Mouse (Mus musculus) embryonic fibroblast, embryonic 13.5 days (primary cell): ENCODE results near the gene Mybpc2. TPM values are rescaled to one million over a fixed set of nuclear protein-coding genes. Genes with fewer than 3 reads are reported as not detected.

ENCODE experiments used
- H3K27ac ChIP-seq: 2 replicates; pipeline ENCODE4 v1.5.1; 2012; ENCODE audit warnings: low read length, control low read depth, inconsistent platforms; ENCODE audit not compliant: insufficient read depth
- H3K4me1 ChIP-seq: 2 replicates; pipeline ENCODE4 v1.6.1; 2011; ENCODE audit warnings: low read length; ENCODE audit not compliant: control insufficient read depth, insufficient read depth
- H3K4me3 ChIP-seq: 2 replicates; pipeline ENCODE4 v1.5.1; 2011; ENCODE audit warnings: mild to moderate bottlenecking, control low read depth, low read length; ENCODE audit not compliant: insufficient read depth
- CTCF ChIP-seq: IDR thresholded peaks from 2 replicates; pipeline ENCODE4 v1.5.1; 2011; ENCODE audit warnings: mild to moderate bottlenecking, control low read depth, low read length, moderate library complexity, borderline replicate concordance; ENCODE audit not compliant: insufficient read depth
- POLR2A ChIP-seq: IDR thresholded peaks from 2 replicates; pipeline ENCODE4 v1.6.1; 2011; ENCODE audit warnings: low read depth, mild to moderate bottlenecking, control low read depth, low read length, moderate library complexity
- polyA plus RNA-seq: library from polyadenylated mRNA; stranded (reverse); fragments of >200 nt; gene quantifications from 2 replicates; pipeline ENCODE4 v1.2.4, GENCODE M21; 2011; ENCODE audit warnings: low read depth; ENCODE audit not compliant: missing spikeins, insufficient read length

Mybpc2 gene
- polyA plus RNA-seq, 1 experiment, result not detected

DNA sequence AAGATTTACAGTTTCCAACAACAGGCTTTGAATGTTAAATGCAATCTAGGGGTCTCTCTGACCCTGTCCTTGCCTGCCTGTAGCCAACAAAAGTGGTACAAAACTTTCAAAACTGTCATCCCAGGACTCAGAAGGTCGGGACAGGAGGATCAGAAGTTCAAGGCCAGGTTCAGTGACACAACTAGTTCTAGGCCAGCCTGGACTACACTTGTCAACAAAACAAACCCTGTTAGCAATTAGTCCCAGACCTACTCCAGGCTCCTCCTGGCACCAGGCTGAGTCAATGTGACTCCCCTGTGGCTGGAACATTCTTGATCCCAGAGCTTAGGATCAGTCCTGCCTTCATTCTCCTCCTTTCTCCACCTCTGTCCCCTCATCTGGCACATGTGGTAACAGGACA is 25.5 kb downstream of the Mybpc2 start:
- TF ChIP-seq POLR2A, result no peak
- TF ChIP-seq CTCF, result no peak
- H3K4me3 ChIP-seq, result no peak overlapping the region
- H3K27ac ChIP-seq, result no peak overlapping the region
- H3K4me1 ChIP-seq, result peaks cover 6% of the 10 kb centered on the region; the same call in 1 of the 2 replicates

DNA sequence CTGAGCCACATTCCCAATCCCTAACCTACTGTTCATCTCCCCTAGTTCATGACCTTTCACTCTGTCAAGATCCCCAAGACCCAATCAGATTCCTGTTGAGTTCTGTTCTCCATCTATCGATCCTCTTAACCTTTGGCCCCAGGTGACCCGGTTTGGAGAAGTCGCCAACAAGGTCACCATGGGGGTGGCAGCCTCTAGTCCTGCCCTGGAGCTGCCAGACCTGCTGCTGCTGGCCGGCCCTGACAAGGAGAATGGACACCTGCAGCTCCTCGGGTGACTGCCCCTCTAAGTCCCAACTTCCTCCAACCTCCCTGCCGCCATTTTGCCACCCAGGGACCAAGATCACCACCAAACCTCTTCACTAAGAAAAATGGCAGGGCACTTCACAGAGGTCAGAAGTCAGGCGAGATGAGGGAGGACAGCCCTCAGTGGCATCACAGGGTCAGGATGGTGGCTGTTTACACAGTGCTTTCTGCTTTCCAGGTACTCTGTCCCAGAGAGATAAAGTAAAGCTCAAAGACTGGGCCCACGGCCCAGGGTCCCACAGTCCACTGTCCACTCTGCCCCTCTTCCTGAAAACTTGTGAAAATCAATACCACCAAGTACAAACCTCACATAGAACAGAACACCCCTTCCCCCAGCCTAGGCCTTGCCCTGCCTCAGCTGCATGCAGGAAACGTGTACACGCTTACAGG is 26.9 kb downstream of the Mybpc2 start:
- TF ChIP-seq CTCF (no peak), POLR2A (no peak)
- Histone ChIP-seq H3K4me3 (peak overlapping the region; percentile 78), H3K27ac (no peak overlapping the region), H3K4me1 (peaks cover 6% of the 10 kb centered on the region; the same call in 1 of the 2 replicates)

DNA sequence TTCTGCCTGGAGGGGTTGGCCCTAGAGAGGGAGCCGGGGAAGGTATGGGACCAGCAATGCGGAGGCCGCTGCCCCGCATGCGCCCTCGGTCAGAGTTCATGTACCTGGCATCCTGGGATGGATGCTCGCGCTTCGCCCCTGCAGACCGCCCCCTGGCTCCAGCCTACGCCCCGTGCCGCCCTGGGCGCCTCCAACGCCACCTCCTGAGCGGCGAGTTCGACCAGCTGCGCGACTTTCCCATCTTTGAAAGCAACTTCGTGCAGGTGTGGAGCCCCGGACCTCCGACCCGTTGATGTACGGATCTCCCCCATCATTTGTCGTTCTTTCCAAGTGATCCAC is 27.7 kb downstream of the Mybpc2 start:
- Histone ChIP-seq H3K27ac (no peak overlapping the region; the same call in 1 of the 2 replicates), H3K4me1 (peaks cover 6% of the 10 kb centered on the region; the same call in 1 of the 2 replicates), H3K4me3 (peak overlapping the region; percentile 78)
- TF ChIP-seq POLR2A, result no peak
- TF ChIP-seq CTCF, result no peak

DNA sequence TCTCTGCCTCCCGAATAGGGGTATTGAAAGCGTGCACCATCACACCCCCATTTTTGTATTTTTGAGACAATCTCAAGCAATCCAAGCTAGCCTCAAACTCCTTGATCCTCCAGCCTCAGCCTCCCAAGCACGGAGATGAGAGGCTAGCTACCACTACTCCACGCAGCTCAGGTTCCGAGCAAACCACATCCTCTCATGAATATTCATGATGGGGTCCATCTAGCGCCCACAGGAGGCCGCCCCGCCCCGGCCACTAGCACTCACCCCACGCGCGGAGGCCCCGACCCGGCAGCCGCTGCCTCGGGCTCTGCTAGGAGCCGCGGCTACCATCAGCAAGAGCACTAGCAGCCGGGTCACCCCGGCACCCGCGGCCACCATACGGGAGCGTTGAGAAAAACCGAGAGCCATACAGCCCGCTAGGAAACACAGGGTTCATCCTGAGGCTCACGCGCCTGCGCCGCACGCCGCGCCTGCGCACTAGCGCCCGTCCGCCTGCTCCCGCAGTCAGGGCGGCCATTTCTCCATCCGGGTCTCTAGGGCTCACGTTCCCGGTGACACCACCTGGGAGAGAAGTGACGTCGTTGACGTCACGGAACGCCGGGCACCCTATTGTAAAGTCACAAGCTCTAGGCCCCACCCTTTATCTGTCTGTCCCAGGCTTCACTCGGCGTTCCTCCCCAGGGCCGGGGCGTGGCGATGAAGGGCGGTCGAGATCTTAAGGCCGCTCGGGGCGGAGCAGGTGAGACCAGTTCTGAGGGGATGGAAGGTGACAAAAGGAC is 28.3 kb downstream of the Mybpc2 start, which contains the start of the genes Emc10 and Fam71e1:
Gene Emc10, minus strand, starts transcription at position 538 of the 779 bp plus-strand sequence.
Gene Fam71e1, plus strand, starts transcription at position 590 of the 779 bp plus-strand sequence.
- peak; percentile 74 for TF ChIP-seq POLR2A
- no peak for TF ChIP-seq CTCF
- Histone ChIP-seq H3K4me3 (peak within 1 kb of the TSS; percentile 78), H3K4me1 (peaks cover 6% of the 10 kb centered on the region; the same call in 1 of the 2 replicates), H3K27ac (peak within 1 kb of the TSS; percentile 73)

DNA sequence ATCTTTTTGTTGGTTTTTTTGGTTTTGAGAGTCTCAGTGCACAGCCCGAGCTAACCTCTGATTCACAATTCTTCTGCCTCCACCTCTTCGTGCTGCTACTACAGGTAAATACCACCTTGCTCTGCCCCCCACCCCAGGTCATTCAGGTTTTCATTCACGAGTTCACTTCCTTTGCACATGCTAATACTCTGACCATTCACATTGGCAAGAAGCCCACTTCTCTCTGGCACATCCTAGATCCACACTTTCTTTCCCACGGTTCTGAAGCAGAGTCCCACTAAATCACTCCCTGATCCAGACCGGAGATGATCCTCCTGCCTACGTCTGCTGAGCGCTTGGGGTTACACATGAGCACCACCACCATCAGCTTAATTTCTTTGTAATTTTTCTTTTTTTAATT is 29.4 kb downstream of the Mybpc2 start:
- Histone ChIP-seq H3K4me3 (peak overlapping the region; percentile 59), H3K27ac (no peak overlapping the region), H3K4me1 (peaks cover 6% of the 10 kb centered on the region; the same call in 1 of the 2 replicates)
- TF ChIP-seq CTCF (no peak), POLR2A (no peak)

DNA sequence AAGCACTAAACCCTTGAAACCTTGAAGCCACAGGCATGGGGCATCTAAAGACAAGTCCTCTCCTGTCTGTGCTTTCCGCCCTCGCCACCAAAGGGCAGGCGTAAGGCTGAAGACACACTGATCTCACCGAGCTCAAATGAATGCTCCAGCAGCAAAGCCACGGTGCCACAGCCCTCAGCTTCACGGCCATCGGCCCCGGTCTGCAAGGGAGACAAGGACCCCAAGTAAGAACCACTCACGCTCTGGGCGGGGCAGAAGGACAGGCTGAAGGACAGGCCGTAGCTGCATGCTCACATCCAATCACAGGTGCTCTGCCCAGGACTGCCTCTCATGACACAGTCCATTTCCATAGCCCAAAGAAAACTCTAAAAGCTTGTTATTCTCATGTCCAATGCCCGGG is 29.8 kb downstream of the Mybpc2 start:
- Histone ChIP-seq H3K4me1 (peaks cover 6% of the 10 kb centered on the region; the same call in 1 of the 2 replicates), H3K4me3 (no peak overlapping the region), H3K27ac (no peak overlapping the region)
- no peak for TF ChIP-seq POLR2A
- TF ChIP-seq CTCF, result no peak

DNA sequence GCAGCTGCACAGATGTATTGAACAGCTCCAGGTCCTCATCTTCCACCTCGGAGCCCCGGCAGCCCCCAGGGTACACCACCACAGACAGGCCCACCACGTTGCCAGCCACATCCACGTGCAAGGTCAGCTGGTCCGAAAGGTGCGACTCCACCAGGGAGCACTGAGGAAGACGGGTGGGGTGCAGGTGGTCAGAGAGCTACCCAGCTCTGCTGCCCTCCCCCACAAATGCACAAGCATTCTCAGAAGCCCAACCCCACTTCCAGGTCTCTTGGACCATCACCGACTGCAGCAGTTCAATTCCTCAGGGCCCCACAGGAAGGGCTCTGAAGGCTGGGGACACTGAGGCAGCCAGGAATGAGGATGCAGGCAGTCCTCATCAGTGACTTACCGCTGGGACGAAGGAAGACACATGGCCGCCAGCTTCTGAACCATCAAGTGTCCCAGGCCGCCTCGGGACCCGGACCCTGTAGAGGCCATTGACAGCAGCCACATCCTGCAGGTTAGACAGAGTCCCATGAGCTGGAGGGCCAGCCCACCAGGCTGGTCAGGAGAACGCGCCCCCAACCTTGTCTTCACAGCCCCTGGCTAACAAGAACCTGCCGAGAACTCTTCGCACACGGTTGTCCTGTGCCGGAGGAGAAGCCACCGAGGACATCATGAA is 32.2 kb downstream of the Mybpc2 start:
- H3K4me3 ChIP-seq, result no peak overlapping the region
- TF ChIP-seq POLR2A (no peak), CTCF (no peak)
- no peak overlapping the region for H3K27ac ChIP-seq

DNA sequence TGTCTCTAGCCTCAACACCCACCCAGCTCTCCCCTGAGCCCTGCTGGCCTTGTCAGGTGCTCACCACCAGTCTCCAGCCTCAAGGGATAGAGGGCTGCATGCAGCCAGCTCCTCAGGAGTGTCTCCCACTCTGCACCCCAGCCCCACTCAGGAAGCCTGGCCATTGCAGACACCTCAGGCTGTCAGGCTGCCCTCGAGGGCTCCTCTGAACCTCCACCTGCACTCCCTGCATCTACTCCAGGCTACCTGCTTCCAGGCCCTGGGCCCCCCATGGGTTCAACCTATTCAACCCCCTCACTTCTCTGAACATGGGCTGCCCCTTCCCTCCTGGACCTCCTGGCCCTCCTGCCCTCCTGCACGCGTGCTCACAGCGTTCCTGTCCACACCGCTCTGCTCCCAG is 33.1 kb downstream of the Mybpc2 start:
- H3K27ac ChIP-seq, result no peak overlapping the region
- TF ChIP-seq CTCF (no peak), POLR2A (no peak)
- no peak overlapping the region for H3K4me3 ChIP-seq
- peaks cover 6% of the 10 kb centered on the region; the same call in 1 of the 2 replicates for H3K4me1 ChIP-seq

More for the DNA sequence above, 32.2 kb downstream of the Mybpc2 start:
- H3K4me1 ChIP-seq, result peaks cover 6% of the 10 kb centered on the region; the same call in 1 of the 2 replicates

DNA sequence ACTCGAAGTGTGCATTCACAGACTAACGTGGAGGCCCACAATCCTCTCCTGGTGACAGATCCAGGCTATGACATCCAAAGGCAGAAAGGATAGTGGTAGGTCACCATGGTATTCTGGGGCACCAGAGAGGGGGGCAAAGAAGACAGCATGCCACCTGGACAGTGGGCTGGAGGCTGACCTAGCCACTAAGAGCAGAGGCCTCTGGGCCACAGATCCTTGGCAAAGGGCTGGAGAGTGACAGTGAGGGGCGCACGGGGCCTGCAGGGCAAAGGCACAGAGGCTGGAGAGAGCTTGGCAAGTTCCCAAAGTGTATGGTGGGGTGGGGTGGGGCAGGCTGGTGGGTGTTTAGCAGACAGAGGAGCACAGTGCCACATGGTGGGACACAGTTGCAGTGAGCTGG is 34.2 kb downstream of the Mybpc2 start:
- Histone ChIP-seq H3K4me3 (no peak overlapping the region), H3K4me1 (peaks cover 3% of the 10 kb centered on the region; the same call in 1 of the 2 replicates), H3K27ac (no peak overlapping the region)
- no peak for TF ChIP-seq CTCF
- no peak for TF ChIP-seq POLR2A
